Mouse (Mus musculus) bone marrow macrophage, adult 2 months (primary cell): ENCODE data around the gene Gm9821.

Source experiments
- CTCF ChIP-seq: IDR thresholded peaks from 2 replicates; pipeline ENCODE4 v1.5.1; 2012; ENCODE audit warnings: low read depth, mild to moderate bottlenecking, low read length, moderate library complexity
- POLR2A ChIP-seq: IDR thresholded peaks from 2 replicates; pipeline ENCODE4 v1.6.1; 2012; ENCODE audit warnings: mild to moderate bottlenecking, low read depth, low read length, borderline replicate concordance

- no peak for TF ChIP-seq CTCF
- TF ChIP-seq POLR2A: no peak
Observed at GRCm38 (mm10) chr2:91961901-91962761, 16.6 kb downstream of the Gm9821 start.
